Mouse (Mus musculus): Measurements from ENCODE around the gene Cep112. TPM values are rescaled to one million over a fixed set of nuclear protein-coding genes. Genes with fewer than 3 reads are reported as not detected.

Cep112 gene
- polyA plus RNA-seq, 1 experiment from 2014 or later = 14.6 TPM

- no peaks in the 10 kb centered on the region for H3K27me3 ChIP-seq (replicated peaks; ENCODE audit: control insufficient read depth, insufficient read depth, low read length)
- 89% methylated on average over 4 of the region's 4 CpGs for WGBS
Measured at GRCm38 (mm10) chr11:108696563-108696962, 271.6 kb downstream of the Cep112 start.

GRCm38 (mm10) chr11:108752301-108752700, 327.3 kb downstream of the Cep112 start:
- peaks cover 7% of the 10 kb centered on the region for H3K4me1 ChIP-seq (ENCODE audit: control insufficient read depth, insufficient read depth, low read length)
- ATAC-seq (peak; percentile 81), DNase-seq (ENCODE audit: low spot score) (peak; percentile 85)
- H3K36me3 ChIP-seq (ENCODE audit: control insufficient read depth, insufficient read depth, low read length) = no peaks in the 10 kb centered on the region
- H3K9me3 ChIP-seq (replicated peaks; ENCODE audit: control insufficient read depth, low read length) = no peaks in the 10 kb centered on the region
- 16% methylated on average over 7 of the region's 7 CpGs for WGBS
- no peak overlapping the region for H3K4me3 ChIP-seq (ENCODE audit: low read depth, low read length)
- no peak overlapping the region for H3K9ac ChIP-seq (ENCODE audit: low read length)
- H3K27me3 ChIP-seq (replicated peaks; ENCODE audit: control insufficient read depth, insufficient read depth, low read length) = no peaks in the 10 kb centered on the region
- H3K4me2 ChIP-seq (ENCODE audit: low read length) = peak overlapping the region; percentile 11; the same call in 1 of the 2 replicates
- H3K27ac ChIP-seq (ENCODE audit: low read depth, low read length) = no peak overlapping the region

More at GRCm38 (mm10) chr11:108696563-108696962, 271.6 kb downstream of the Cep112 start:
- ATAC-seq (no peak), DNase-seq (ENCODE audit: low spot score) (no peak)
- Histone ChIP-seq H3K36me3 (ENCODE audit: control insufficient read depth, insufficient read depth, low read length) (no peaks in the 10 kb centered on the region), H3K4me3 (ENCODE audit: low read depth, low read length) (no peak overlapping the region), H3K9ac (ENCODE audit: low read length) (no peak overlapping the region), H3K4me2 (ENCODE audit: low read length) (no peak overlapping the region), H3K27ac (ENCODE audit: low read depth, low read length) (no peak overlapping the region), H3K9me3 (replicated peaks; ENCODE audit: control insufficient read depth, low read length) (no peaks in the 10 kb centered on the region), H3K4me1 (ENCODE audit: control insufficient read depth, insufficient read depth, low read length) (no peaks in the 10 kb centered on the region)

- no peaks in the 10 kb centered on the region for H3K27me3 ChIP-seq (replicated peaks; ENCODE audit: control insufficient read depth, insufficient read depth, low read length)
- no peaks in the 10 kb centered on the region for H3K9me3 ChIP-seq (replicated peaks; ENCODE audit: control insufficient read depth, low read length)
- H3K4me1 ChIP-seq (ENCODE audit: control insufficient read depth, insufficient read depth, low read length) = peaks cover 7% of the 10 kb centered on the region
- no peak overlapping the region for H3K4me3 ChIP-seq (ENCODE audit: low read depth, low read length)
- H3K4me2 ChIP-seq (ENCODE audit: low read length) = no peak overlapping the region
- DNase-seq (ENCODE audit: low spot score) = no peak
- H3K9ac ChIP-seq (ENCODE audit: low read length) = no peak overlapping the region
- H3K36me3 ChIP-seq (ENCODE audit: control insufficient read depth, insufficient read depth, low read length) = no peaks in the 10 kb centered on the region
- 82% methylated on average over 2 of the region's 2 CpGs for WGBS
- ATAC-seq = no peak
- no peak overlapping the region for H3K27ac ChIP-seq (ENCODE audit: low read depth, low read length)
Measured at GRCm38 (mm10) chr11:108752765-108753164, 327.8 kb downstream of the Cep112 start.

DNA sequence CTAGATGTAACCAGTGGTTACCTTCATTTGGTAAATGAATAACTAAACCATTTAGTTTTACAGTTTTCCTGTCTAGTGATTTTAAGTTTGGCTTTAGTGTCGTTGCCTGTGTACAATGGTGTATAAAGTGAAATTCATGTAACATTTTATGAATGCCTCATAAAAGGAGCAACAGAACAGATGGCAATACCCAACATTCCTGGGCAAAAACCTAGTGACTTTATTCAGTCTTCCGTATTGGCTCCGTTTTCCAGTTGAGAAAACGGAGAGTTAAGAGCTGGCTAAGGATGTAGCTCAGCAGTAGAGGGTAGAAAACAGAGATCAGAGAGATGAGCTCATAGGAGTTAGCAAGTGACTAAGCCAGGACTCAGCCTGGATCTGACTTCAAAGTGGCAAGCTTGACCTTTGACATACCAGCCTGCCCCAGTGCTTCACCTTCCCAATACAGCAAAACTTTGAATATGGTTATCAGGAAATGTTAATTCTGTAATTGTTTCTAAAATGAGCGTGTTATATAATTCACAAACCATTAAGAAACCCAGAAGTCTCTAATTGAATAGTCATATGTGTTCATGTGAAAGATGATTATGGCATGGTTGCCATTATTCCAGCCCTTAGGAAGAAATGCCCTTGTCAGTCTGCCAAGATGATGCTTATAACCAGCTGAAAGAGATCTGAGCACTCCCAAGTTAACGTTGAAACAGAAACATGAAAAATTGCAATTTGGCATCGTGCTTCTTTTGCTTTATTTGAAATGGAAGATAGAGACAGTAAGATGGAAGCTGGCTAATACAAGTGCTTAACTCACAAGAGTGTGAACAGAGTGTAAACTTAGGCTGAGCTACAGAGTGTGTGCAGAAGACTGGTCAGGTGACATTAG, 328.6 kb downstream of the Cep112 start:
- Histone ChIP-seq H3K27me3 (replicated peaks; ENCODE audit: control insufficient read depth, insufficient read depth, low read length) (no peaks in the 10 kb centered on the region), H3K4me2 (ENCODE audit: low read length) (no peak overlapping the region), H3K4me1 (ENCODE audit: control insufficient read depth, insufficient read depth, low read length) (peaks cover 7% of the 10 kb centered on the region), H3K36me3 (ENCODE audit: control insufficient read depth, insufficient read depth, low read length) (no peaks in the 10 kb centered on the region), H3K27ac (ENCODE audit: low read depth, low read length) (no peak overlapping the region), H3K4me3 (ENCODE audit: low read depth, low read length) (no peak overlapping the region), H3K9me3 (replicated peaks; ENCODE audit: control insufficient read depth, low read length) (no peaks in the 10 kb centered on the region), H3K9ac (ENCODE audit: low read length) (no peak overlapping the region)
- no peak for ATAC-seq
- peak; percentile 27 for DNase-seq (ENCODE audit: low spot score)
- WGBS = 71% methylated on average over 7 of the region's 7 CpGs

GRCm38 (mm10) chr11:108757211-108757610, 332.2 kb downstream of the Cep112 start:
- Histone ChIP-seq H3K9ac (ENCODE audit: low read length) (no peak overlapping the region), H3K4me3 (ENCODE audit: low read depth, low read length) (no peak overlapping the region), H3K27me3 (replicated peaks; ENCODE audit: control insufficient read depth, insufficient read depth, low read length) (no peaks in the 10 kb centered on the region), H3K4me1 (ENCODE audit: control insufficient read depth, insufficient read depth, low read length) (no peaks in the 10 kb centered on the region), H3K36me3 (ENCODE audit: control insufficient read depth, insufficient read depth, low read length) (no peaks in the 10 kb centered on the region), H3K4me2 (ENCODE audit: low read length) (no peak overlapping the region), H3K27ac (ENCODE audit: low read depth, low read length) (no peak overlapping the region), H3K9me3 (replicated peaks; ENCODE audit: control insufficient read depth, low read length) (no peaks in the 10 kb centered on the region)
- WGBS = 89% methylated on average over 2 of the region's 2 CpGs
- DNase-seq (ENCODE audit: low spot score) (no peak), ATAC-seq (no peak)

- Histone ChIP-seq H3K9me3 (replicated peaks; ENCODE audit: control insufficient read depth, low read length) (no peaks in the 10 kb centered on the region), H3K36me3 (ENCODE audit: control insufficient read depth, insufficient read depth, low read length) (no peaks in the 10 kb centered on the region), H3K4me3 (ENCODE audit: low read depth, low read length) (no peak overlapping the region), H3K9ac (ENCODE audit: low read length) (no peak overlapping the region), H3K4me1 (ENCODE audit: control insufficient read depth, insufficient read depth, low read length) (no peaks in the 10 kb centered on the region), H3K27ac (ENCODE audit: low read depth, low read length) (no peak overlapping the region), H3K4me2 (ENCODE audit: low read length) (no peak overlapping the region), H3K27me3 (replicated peaks; ENCODE audit: control insufficient read depth, insufficient read depth, low read length) (no peaks in the 10 kb centered on the region)
- no peak for ATAC-seq
- WGBS = 59% methylated on average over 6 of the region's 6 CpGs
- no peak for DNase-seq (ENCODE audit: low spot score)
Measured at GRCm38 (mm10) chr11:108757626-108758430, 332.8 kb downstream of the Cep112 start.

- no peak overlapping the region for H3K9ac ChIP-seq (ENCODE audit: low read length)
- no peak overlapping the region for H3K4me2 ChIP-seq (ENCODE audit: low read length)
- 0 out of 2 replicates have a peak, but pooled peaks cover 3% of the 10 kb centered on the region for H3K4me1 ChIP-seq (ENCODE audit: control insufficient read depth, insufficient read depth, low read length)
- no peaks in the 10 kb centered on the region for H3K9me3 ChIP-seq (replicated peaks; ENCODE audit: control insufficient read depth, low read length)
- no peak for DNase-seq (ENCODE audit: low spot score)
- H3K36me3 ChIP-seq (ENCODE audit: control insufficient read depth, insufficient read depth, low read length) = no peaks in the 10 kb centered on the region
- no peak overlapping the region for H3K27ac ChIP-seq (ENCODE audit: low read depth, low read length)
- no peaks in the 10 kb centered on the region for H3K27me3 ChIP-seq (replicated peaks; ENCODE audit: control insufficient read depth, insufficient read depth, low read length)
- no peak for ATAC-seq
- no peak overlapping the region for H3K4me3 ChIP-seq (ENCODE audit: low read depth, low read length)
- WGBS = 55% methylated on average over 3 of the region's 3 CpGs
Measured at GRCm38 (mm10) chr11:108770064-108770463, 345.1 kb downstream of the Cep112 start.

DNA sequence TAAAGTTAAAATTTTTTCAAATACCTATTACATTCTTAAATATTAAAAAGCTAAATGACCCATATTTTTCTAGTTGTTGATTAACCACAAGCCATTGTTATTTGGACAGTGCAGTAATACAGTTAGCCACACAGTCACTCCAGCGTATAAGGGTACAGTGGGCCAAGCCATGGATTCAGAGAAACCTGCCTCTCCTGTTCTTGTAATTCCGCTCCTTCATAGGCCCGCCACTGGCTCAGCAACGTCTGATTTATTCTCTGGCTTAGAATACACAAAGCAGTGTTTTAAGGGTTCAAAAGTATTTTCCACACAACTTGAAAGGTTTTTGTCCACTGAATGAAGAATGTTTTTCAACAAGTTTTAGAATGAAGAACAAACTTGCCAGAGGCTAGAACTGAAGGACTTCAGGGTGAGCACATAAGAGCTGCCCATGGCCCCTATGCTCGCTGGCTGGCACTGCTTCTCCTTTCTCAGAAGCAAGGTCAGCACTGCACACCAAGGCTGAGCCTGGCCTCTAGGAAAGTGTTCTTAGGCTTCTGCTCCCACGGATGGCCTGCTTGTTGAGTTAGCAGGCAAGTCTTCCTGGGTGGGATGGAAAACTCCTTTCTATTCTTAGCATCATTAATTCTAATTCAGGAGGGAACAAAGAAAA, 349.2 kb downstream of the Cep112 start:
- Histone ChIP-seq H3K27me3 (replicated peaks; ENCODE audit: control insufficient read depth, insufficient read depth, low read length) (no peaks in the 10 kb centered on the region), H3K36me3 (ENCODE audit: control insufficient read depth, insufficient read depth, low read length) (no peaks in the 10 kb centered on the region), H3K27ac (ENCODE audit: low read depth, low read length) (no peak overlapping the region), H3K9me3 (replicated peaks; ENCODE audit: control insufficient read depth, low read length) (no peaks in the 10 kb centered on the region), H3K4me1 (ENCODE audit: control insufficient read depth, insufficient read depth, low read length) (0 out of 2 replicates have a peak, but pooled peaks cover 3% of the 10 kb centered on the region), H3K4me3 (ENCODE audit: low read depth, low read length) (no peak overlapping the region), H3K9ac (ENCODE audit: low read length) (no peak overlapping the region), H3K4me2 (ENCODE audit: low read length) (no peak overlapping the region)
- WGBS = 49% methylated on average over 6 of the region's 6 CpGs
- ATAC-seq (no peak), DNase-seq (ENCODE audit: low spot score) (no peak)

Measured in forebrain, embryonic 14.5 days (tissue).